Mouse (Mus musculus): Measurements from ENCODE around the gene Nfatc2. TPM values are rescaled to one million over a fixed set of nuclear protein-coding genes. Genes with fewer than 3 reads are reported as not detected.

The Nfatc2 gene
- polyA plus RNA-seq, 1 experiment from 2014 or later: 9.7 TPM

DNA sequence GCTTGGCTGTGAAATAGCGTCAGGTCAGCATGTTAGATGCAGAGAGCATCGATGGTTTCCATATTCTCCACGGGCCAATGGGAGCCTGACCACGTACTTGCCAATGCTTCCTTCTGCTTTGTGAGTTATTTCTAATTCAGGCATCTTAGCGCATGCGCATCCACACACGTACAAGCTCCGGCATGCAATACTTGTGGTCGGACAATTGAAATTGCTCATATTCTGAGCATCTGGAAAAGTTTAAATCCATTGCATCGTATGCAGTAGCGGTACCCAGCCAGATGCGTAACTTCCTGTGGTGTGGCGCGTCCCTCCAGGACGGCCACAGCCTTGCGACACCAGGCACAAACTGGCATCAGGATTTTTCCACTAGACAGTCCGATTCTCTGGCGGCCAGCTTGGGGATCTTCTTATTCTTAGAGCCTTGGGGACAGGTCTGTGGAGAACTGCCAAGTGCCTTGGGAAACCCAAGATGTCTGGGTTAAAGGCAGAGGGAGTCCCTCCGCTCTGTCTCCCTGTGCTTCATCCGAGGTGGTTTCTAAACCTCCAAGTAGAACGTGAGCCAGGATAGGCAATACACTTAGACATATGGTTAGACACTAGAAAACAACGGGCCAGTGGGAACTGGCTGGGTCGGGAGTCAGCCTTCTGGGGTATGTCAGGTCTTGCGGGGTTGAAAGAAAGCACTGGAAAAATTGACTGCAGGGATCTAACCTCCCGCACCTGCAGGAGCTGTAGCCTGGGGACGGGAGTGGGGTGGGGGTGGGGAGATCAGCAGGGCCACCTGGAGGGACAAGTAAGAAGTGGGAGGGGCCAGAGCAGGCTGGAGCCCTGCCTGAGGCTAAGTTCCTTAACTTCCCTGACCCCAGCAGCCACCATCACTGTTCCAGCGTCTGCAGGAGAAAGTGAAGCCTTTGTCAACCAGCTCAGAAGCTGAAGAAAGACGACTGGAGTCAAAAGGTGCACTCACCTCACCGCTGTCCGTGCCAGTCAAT lies 149.4 kb downstream of the Nfatc2 start:
- Histone ChIP-seq H3K27ac (no peak overlapping the region), H3K4me2 (no peak overlapping the region), H3K9ac (no peak overlapping the region), H3K9me3 (replicated peaks) (no peaks in the 10 kb centered on the region), H3K36me3 (no peaks in the 10 kb centered on the region), H3K4me1 (replicated peaks) (peaks cover 7% of the 10 kb centered on the region), H3K27me3 (peaks cover 22% of the 10 kb centered on the region; the same call in 1 of the 2 replicates), H3K4me3 (no peak overlapping the region)
- ATAC-seq (replicated peaks; ENCODE audit: insufficient number of reproducible peaks, insufficient read depth, low FRiP score, low read depth): no peak
- 55% methylated on average over 30 of the region's 30 CpGs for WGBS

DNA sequence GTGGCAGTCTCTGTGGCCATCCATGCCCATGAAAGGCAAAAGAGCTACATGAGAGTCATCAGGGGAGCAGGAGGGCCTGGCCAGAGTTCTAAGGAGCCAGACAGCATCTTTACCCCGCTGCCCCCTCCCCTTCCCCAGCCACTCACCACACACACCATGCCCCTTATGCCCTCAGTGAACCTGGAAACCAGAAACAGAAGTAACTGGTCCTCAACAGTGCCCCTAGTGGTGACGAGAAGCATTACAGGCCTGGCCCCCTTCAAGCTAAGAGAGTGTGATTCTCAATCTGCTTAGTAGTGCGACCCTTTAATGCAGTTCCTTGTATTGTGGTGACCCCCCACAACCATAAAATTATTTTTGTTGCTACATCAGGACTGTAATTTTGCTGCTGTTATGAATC lies 150.5 kb downstream of the Nfatc2 start:
- WGBS: 5% methylated on average over 3 of the region's 3 CpGs
- no peak overlapping the region for H3K4me3 ChIP-seq

DNA sequence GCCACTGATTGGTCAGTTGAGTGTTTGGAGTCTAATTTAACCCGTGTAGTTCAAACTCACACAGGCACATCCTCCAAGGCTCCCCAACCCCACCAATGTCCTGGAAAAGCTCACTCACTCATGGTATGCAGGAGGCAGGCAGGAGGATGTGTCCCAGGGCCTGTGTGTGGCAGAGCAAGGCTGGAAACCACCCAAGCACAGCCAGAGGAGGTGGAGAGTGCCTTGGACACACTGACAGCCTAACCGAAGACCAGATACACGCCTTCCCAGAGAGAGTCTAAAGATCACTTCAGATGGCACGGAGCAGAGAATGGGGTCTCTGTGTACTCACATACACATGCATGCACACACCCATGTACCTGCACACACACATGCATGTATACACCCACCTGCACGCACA lies 153.4 kb downstream of the Nfatc2 start:
- no peak overlapping the region for H3K27ac ChIP-seq
- 44% methylated on average over 5 of the region's 5 CpGs for WGBS
- no peaks in the 10 kb centered on the region for H3K9me3 ChIP-seq (replicated peaks)
- no peak overlapping the region for H3K4me2 ChIP-seq
- H3K9ac ChIP-seq: no peak overlapping the region
- H3K4me1 ChIP-seq (replicated peaks): peaks cover 7% of the 10 kb centered on the region
- no peaks in the 10 kb centered on the region for H3K36me3 ChIP-seq
- no peak for ATAC-seq (replicated peaks; ENCODE audit: insufficient number of reproducible peaks, insufficient read depth, low FRiP score, low read depth)
- H3K27me3 ChIP-seq: peaks cover 43% of the 10 kb centered on the region
- no peak overlapping the region for H3K4me3 ChIP-seq

More for the DNA sequence above, 150.5 kb downstream of the Nfatc2 start:
- Histone ChIP-seq H3K4me2 (no peak overlapping the region), H3K4me1 (replicated peaks) (peaks cover 7% of the 10 kb centered on the region), H3K27me3 (peaks cover 22% of the 10 kb centered on the region; the same call in 1 of the 2 replicates), H3K27ac (no peak overlapping the region), H3K9ac (no peak overlapping the region), H3K36me3 (no peaks in the 10 kb centered on the region), H3K9me3 (replicated peaks) (no peaks in the 10 kb centered on the region)
- no peak for ATAC-seq (replicated peaks; ENCODE audit: insufficient number of reproducible peaks, insufficient read depth, low FRiP score, low read depth)

DNA sequence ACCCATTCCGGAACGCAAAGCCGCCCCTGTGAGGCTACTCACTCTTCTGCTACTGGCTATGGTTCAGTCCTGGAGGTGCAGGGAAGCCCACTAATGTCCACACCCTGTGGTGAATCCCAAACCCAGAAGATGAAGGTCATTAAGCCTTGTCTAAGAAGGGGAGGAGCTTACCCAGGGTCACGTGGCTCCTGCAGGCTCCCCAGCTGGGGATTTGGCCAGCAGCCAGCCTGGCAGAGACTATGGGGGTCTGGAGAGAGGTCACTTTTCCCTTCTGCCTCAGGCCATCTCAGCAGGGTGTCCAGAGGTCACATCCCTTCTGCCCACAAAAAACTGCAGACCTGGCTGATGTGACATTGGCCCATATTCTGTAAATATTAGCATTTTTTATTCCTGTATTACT lies 153.9 kb downstream of the Nfatc2 start:
- no peaks in the 10 kb centered on the region for H3K9me3 ChIP-seq (replicated peaks)
- 27% methylated on average over 4 of the region's 4 CpGs for WGBS
- H3K4me1 ChIP-seq (replicated peaks): peaks cover 7% of the 10 kb centered on the region
- H3K36me3 ChIP-seq: no peaks in the 10 kb centered on the region
- peaks cover 39% of the 10 kb centered on the region for H3K27me3 ChIP-seq
- H3K4me2 ChIP-seq: 0 out of 2 replicates have a peak overlapping the region, but pooled peaks have one; percentile 4
- H3K27ac ChIP-seq: no peak overlapping the region
- 0 out of 2 replicates have a peak, but pooled peaks have one; percentile 8 for ATAC-seq (replicated peaks; ENCODE audit: insufficient number of reproducible peaks, insufficient read depth, low FRiP score, low read depth)
- H3K9ac ChIP-seq: no peak overlapping the region
- no peak overlapping the region for H3K4me3 ChIP-seq

DNA sequence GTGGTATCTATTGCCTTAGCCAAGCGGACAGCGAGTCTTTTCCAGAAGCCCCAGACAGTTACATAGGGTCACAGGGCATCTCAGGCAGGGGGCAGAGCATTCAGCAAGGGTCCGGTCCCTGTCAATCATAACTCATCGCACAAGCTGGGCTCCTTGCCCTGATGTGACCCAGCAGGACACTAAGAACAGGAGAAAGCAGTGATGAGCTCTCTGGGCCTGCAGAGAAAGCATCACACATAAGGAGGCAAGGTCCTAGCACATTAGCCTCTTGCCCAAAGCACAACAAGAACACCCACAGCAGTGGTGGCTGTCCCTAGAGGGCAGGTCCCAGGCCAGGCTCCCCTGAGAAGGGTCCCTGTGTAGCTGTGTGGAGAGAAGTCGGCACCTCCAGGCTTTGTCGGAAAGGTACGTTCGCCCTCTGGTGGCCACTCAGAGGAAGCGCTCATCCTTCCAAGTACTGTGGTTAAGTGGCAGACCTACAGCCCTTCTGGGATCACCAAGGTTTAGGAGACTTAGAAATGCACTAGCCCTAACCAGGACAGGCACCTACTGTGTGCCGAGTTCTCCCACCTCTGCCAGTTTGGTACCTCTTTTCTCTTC lies 156.1 kb downstream of the Nfatc2 start:
- WGBS: 31% methylated on average over 10 of the region's 10 CpGs
- Histone ChIP-seq H3K4me3 (no peak overlapping the region), H3K9me3 (replicated peaks) (no peaks in the 10 kb centered on the region), H3K4me1 (replicated peaks) (peaks cover 7% of the 10 kb centered on the region), H3K27ac (no peak overlapping the region), H3K9ac (no peak overlapping the region), H3K27me3 (peaks cover 32% of the 10 kb centered on the region), H3K4me2 (no peak overlapping the region), H3K36me3 (no peaks in the 10 kb centered on the region)
- no peak for ATAC-seq (replicated peaks; ENCODE audit: insufficient number of reproducible peaks, insufficient read depth, low FRiP score, low read depth)

DNA sequence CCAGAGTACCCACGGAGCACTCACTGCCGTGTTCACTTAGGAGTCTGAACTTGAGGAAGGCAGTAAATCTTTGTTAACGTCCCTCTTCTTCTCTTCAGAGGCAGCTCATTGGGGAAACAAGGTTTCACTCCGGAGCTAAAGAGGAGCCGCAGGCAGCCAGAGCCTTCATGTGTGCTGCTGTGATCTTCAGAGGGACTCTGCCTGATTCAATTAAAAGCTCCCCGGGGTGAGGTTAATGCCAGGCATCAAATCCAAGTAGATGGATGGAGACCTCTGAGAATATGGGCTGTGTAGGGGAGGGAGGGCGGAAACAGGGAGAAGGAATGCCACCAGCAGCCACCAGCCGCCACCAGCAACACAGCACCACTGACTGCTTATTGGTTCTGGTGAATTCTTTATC lies 157.3 kb downstream of the Nfatc2 start:
- Histone ChIP-seq H3K27ac (no peak overlapping the region), H3K4me3 (no peak overlapping the region), H3K9ac (no peak overlapping the region), H3K9me3 (replicated peaks) (no peaks in the 10 kb centered on the region), H3K27me3 (peaks cover 27% of the 10 kb centered on the region), H3K36me3 (no peaks in the 10 kb centered on the region), H3K4me2 (no peak overlapping the region), H3K4me1 (replicated peaks) (peaks cover 7% of the 10 kb centered on the region)
- ATAC-seq (replicated peaks; ENCODE audit: insufficient number of reproducible peaks, insufficient read depth, low FRiP score, low read depth): no peak
- WGBS: 31% methylated on average over 8 of the region's 8 CpGs

DNA sequence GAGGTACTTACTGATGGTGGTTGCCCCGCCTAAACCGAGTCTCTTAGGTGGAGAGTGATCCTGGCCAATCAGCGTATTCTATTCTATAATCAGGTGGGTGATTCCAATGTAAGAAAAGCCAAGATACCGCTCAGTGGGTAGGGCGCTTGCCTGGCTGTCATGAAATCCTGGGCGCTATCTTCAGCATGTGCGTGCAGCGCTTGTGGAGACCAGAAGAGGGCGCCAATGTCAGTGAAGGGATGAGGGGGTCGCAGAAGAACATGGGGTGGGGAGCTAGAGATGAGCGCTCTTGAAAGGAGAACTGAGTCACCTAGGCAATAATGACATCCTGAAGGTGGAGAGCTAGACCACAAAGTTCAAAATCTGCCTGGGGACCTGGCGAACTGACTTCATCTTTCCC lies 160.0 kb downstream of the Nfatc2 start:
- Histone ChIP-seq H3K27ac (no peak overlapping the region), H3K27me3 (peaks cover 30% of the 10 kb centered on the region), H3K4me2 (no peak overlapping the region), H3K4me1 (replicated peaks) (no peaks in the 10 kb centered on the region), H3K36me3 (no peaks in the 10 kb centered on the region), H3K4me3 (no peak overlapping the region), H3K9me3 (replicated peaks) (no peaks in the 10 kb centered on the region), H3K9ac (no peak overlapping the region)
- no peak for ATAC-seq (replicated peaks; ENCODE audit: insufficient number of reproducible peaks, insufficient read depth, low FRiP score, low read depth)
- WGBS: 90% methylated on average over 12 of the region's 12 CpGs

DNA sequence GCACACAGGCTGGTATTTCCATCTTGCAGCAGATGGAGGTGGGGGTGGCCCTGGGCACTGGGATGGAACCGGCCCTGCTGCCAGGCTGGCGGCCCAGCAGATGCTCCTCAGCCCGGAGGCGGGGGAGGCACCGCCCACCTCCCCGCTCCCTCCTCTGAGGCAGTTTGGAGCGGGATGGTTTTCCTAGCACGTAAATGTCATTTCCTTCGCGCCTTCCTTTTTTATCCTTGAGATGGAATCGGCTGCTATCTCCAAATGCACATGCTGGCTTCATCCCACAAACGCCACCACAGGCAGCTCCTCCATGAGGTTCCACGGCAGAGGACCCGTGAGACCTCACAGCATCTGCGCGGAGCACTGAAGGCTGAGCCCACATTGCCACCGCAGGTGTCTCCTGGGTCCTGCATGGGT lies 160.5 kb downstream of the Nfatc2 start:
- H3K27ac ChIP-seq: no peak overlapping the region
- no peaks in the 10 kb centered on the region for H3K9me3 ChIP-seq (replicated peaks)
- H3K4me2 ChIP-seq: no peak overlapping the region
- H3K4me1 ChIP-seq (replicated peaks): no peaks in the 10 kb centered on the region
- H3K36me3 ChIP-seq: no peaks in the 10 kb centered on the region
- WGBS: 88% methylated on average over 17 of the region's 17 CpGs
- no peak overlapping the region for H3K4me3 ChIP-seq
- no peak overlapping the region for H3K9ac ChIP-seq
- peaks cover 29% of the 10 kb centered on the region for H3K27me3 ChIP-seq
- ATAC-seq (replicated peaks; ENCODE audit: insufficient number of reproducible peaks, insufficient read depth, low FRiP score, low read depth): no peak

DNA sequence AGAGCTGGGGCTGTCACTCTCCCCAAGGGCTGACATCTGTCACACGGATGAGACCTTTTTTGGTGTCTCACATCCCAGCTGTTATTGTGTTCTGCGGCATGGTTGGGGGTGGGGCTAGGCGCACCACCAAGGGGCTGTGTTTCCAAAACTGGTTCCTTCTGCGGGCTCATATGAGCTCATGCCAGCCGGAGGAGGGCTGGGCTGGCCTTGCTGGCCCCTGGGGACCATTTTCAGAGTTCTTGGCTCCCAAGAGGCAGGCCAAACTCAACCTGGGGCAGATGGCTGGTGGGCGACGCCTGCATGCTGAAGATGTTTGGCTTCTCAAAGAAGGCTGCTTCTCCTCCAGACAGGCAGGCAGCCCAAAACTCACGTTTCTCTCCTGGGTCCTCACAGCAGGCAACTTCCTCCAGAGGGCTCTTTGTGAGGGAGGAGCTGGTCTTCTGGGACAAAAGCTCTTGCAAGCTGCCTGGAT lies 162.4 kb downstream of the Nfatc2 start:
- WGBS: 36% methylated on average over 8 of the region's 8 CpGs
- ATAC-seq (replicated peaks; ENCODE audit: insufficient number of reproducible peaks, insufficient read depth, low FRiP score, low read depth): no peak

DNA sequence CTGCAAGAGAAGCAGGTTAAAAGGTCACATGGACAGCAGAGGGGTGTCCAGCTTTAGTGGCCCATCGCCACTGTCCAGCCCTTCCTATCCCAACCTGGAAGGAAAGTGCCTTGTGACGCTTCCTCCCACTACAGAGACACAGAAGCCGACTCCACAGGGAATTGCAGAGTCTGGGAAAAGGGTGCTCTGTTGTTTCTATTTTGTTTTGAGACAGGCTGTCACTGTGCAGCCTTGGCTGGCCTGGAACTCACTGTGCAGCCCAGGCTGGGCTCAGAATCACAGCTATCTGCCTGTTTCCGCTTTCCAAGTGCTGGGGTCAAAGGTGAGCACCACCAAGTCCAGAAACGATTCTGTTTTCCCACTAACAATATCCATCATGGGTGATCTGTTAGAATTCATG lies 167.3 kb downstream of the Nfatc2 start:
- Histone ChIP-seq H3K27me3 (peaks cover 6% of the 10 kb centered on the region), H3K9ac (no peak overlapping the region), H3K4me2 (no peak overlapping the region), H3K4me1 (replicated peaks) (no peaks in the 10 kb centered on the region), H3K27ac (no peak overlapping the region), H3K36me3 (no peaks in the 10 kb centered on the region), H3K4me3 (no peak overlapping the region), H3K9me3 (replicated peaks) (no peaks in the 10 kb centered on the region)
- ATAC-seq (replicated peaks; ENCODE audit: insufficient number of reproducible peaks, insufficient read depth, low FRiP score, low read depth): no peak
- WGBS: 61% methylated on average over 5 of the region's 5 CpGs

More for the DNA sequence above, 162.4 kb downstream of the Nfatc2 start:
- H3K27me3 ChIP-seq: peaks cover 12% of the 10 kb centered on the region
- no peak overlapping the region for H3K4me3 ChIP-seq
- no peaks in the 10 kb centered on the region for H3K36me3 ChIP-seq
- no peak overlapping the region for H3K27ac ChIP-seq
- no peak overlapping the region for H3K4me2 ChIP-seq
- no peaks in the 10 kb centered on the region for H3K9me3 ChIP-seq (replicated peaks)
- no peak overlapping the region for H3K9ac ChIP-seq
- H3K4me1 ChIP-seq (replicated peaks): no peaks in the 10 kb centered on the region

DNA sequence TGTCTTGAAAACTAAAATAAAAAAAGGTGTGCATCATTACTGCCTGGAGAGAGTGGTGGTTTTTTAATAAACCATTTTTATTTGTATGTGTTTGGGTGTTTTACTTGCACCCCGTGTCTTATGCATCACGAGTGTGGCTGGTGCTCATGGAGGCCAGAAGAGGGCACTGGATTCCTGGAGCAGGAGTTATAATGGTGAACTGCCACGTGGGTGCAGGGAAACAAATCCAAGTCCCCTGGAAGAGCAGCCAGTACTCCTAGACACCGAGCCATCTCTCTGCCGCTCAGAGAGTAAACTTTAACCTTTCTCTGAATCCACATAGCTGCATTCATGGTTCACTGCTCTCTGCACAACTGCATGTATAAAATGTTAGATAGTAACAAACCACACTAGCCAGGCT lies 168.1 kb downstream of the Nfatc2 start:
- Histone ChIP-seq H3K4me3 (no peak overlapping the region), H3K36me3 (no peaks in the 10 kb centered on the region), H3K9me3 (replicated peaks) (no peaks in the 10 kb centered on the region), H3K4me1 (replicated peaks) (no peaks in the 10 kb centered on the region), H3K27me3 (no peaks in the 10 kb centered on the region), H3K9ac (no peak overlapping the region), H3K4me2 (no peak overlapping the region), H3K27ac (no peak overlapping the region)
- no peak for ATAC-seq (replicated peaks; ENCODE audit: insufficient number of reproducible peaks, insufficient read depth, low FRiP score, low read depth)
- 75% methylated on average over 5 of the region's 5 CpGs for WGBS
